Mouse (Mus musculus): Measurements from ENCODE around the gene 2410137M14Rik. TPM values are rescaled to one million over a fixed set of nuclear protein-coding genes. Genes with fewer than 3 reads are reported as not detected.

2410137M14Rik gene
- polyA plus RNA-seq, 1 experiment from 2014 or later: not detected

- no peak for ATAC-seq (ENCODE audit: insufficient number of reproducible peaks, insufficient read depth, low FRiP score, low read depth)
- Histone ChIP-seq H3K9me3 (ENCODE audit: control insufficient read depth, low read length) (no peaks in the 10 kb centered on the region), H3K27me3 (ENCODE audit: control insufficient read depth, insufficient read depth, low read length) (0 out of 2 replicates have a peak, but pooled peaks cover 4% of the 10 kb centered on the region), H3K4me3 (ENCODE audit: control insufficient read depth in 1 of 2, insufficient read depth in 1 of 2, low read depth in 1 of 2, low read length in 2 of 2) (no peak overlapping the region), H3K4me1 (ENCODE audit: control insufficient read depth in 2 of 2, insufficient read depth in 2 of 2, low read length in 2 of 2) (peaks cover 0 to 4% of the 10 kb centered on the region in 2 experiments; a peak in 2 of 4 replicates), H3K9ac (ENCODE audit: low read length) (no peak overlapping the region), H3K27ac (replicated peaks in 1 of 2; ENCODE audit: control insufficient read depth in 1 of 2, insufficient read depth in 1 of 2, low read depth in 2 of 2, low read length in 2 of 2) (0 out of 4 replicates have a peak overlapping the region, but pooled peaks of 1 of the 2 experiments have one; percentile 6), H3K36me3 (ENCODE audit: control insufficient read depth, insufficient read depth, low read length) (no peaks in the 10 kb centered on the region), H3K4me2 (ENCODE audit: low read length) (no peak overlapping the region)
- 69% methylated on average over 12 of the region's 12 CpGs for WGBS
Observed at GRCm38 (mm10) chr17:36929236-36929932, 51.7 kb downstream of the 2410137M14Rik start.

Other genes with a start within 250 kb of the 2410137M14Rik start
- not detected in 2 replicates for gene H2-M10.5, start 208.3 kb downstream of the 2410137M14Rik start, polyA plus RNA-seq (2014; fragmentation: Nextera tagmentation; extraction: Ambion mirVana)
- gene H2-M10.6, start 169.1 kb downstream of the 2410137M14Rik start, polyA plus RNA-seq (2014; fragmentation: Nextera tagmentation; extraction: Ambion mirVana): not detected in 2 replicates
- 17.6 and 18.8 TPM in 2 replicates for gene Trim26, start 144.1 kb downstream of the 2410137M14Rik start, polyA plus RNA-seq (2014; fragmentation: Nextera tagmentation; extraction: Ambion mirVana)
- 0.19 TPM in 1 of 2 replicates, not detected in the other for gene Trim15, start 114.0 kb downstream of the 2410137M14Rik start, polyA plus RNA-seq (2014; fragmentation: Nextera tagmentation; extraction: Ambion mirVana)
- gene Trim10, start 111.7 kb downstream of the 2410137M14Rik start, polyA plus RNA-seq (2014; fragmentation: Nextera tagmentation; extraction: Ambion mirVana): 4.7 and 6.8 TPM in 2 replicates
- gene Trim40, start 91.1 kb downstream of the 2410137M14Rik start, polyA plus RNA-seq (2014; fragmentation: Nextera tagmentation; extraction: Ambion mirVana): not detected in 2 replicates
- gene Trim31, start 83.1 kb downstream of the 2410137M14Rik start, polyA plus RNA-seq (2014; fragmentation: Nextera tagmentation; extraction: Ambion mirVana): not detected in 2 replicates
- gene Rnf39, start 38.3 kb downstream of the 2410137M14Rik start, polyA plus RNA-seq (2014; fragmentation: Nextera tagmentation; extraction: Ambion mirVana): 0.24 and 0.45 TPM in 2 replicates
- gene Ppp1r11, start 29.5 kb downstream of the 2410137M14Rik start, polyA plus RNA-seq (2014; fragmentation: Nextera tagmentation; extraction: Ambion mirVana): 95.7 and 98.4 TPM in 2 replicates
- 42.0 and 43.9 TPM in 2 replicates for gene Znrd1, start 22.7 kb downstream of the 2410137M14Rik start, polyA plus RNA-seq (2014; fragmentation: Nextera tagmentation; extraction: Ambion mirVana)
- gene Znrd1as, start 22.6 kb downstream of the 2410137M14Rik start, polyA plus RNA-seq (2014; fragmentation: Nextera tagmentation; extraction: Ambion mirVana): 8.1 and 8.6 TPM in 2 replicates
- gene H2-M5, start 8.3 kb upstream of the 2410137M14Rik start, polyA plus RNA-seq (2014; fragmentation: Nextera tagmentation; extraction: Ambion mirVana): 0.23 and 0.75 TPM in 2 replicates
- 38.3 and 43.4 TPM in 2 replicates for gene Zfp57, start 19.9 kb upstream of the 2410137M14Rik start, polyA plus RNA-seq (2014; fragmentation: Nextera tagmentation; extraction: Ambion mirVana)
- 0.15 TPM in 1 of 2 replicates, not detected in the other for gene Mog, start 42.2 kb upstream of the 2410137M14Rik start, polyA plus RNA-seq (2014; fragmentation: Nextera tagmentation; extraction: Ambion mirVana)
- 3.6 and 8.0 TPM in 2 replicates for gene Gabbr1, start 64.7 kb upstream of the 2410137M14Rik start, polyA plus RNA-seq (2014; fragmentation: Nextera tagmentation; extraction: Ambion mirVana)
- not detected in 2 replicates for gene Olfr90, start 107.3 kb upstream of the 2410137M14Rik start, polyA plus RNA-seq (2014; fragmentation: Nextera tagmentation; extraction: Ambion mirVana)
- gene Olfr91, start 117.0 kb upstream of the 2410137M14Rik start, polyA plus RNA-seq (2014; fragmentation: Nextera tagmentation; extraction: Ambion mirVana): not detected in 2 replicates
- gene Olfr92, start 138.9 kb upstream of the 2410137M14Rik start, polyA plus RNA-seq (2014; fragmentation: Nextera tagmentation; extraction: Ambion mirVana): not detected in 2 replicates
- not detected in 2 replicates for gene Olfr93, start 180.3 kb upstream of the 2410137M14Rik start, polyA plus RNA-seq (2014; fragmentation: Nextera tagmentation; extraction: Ambion mirVana)
- not detected in 2 replicates for gene Ubd, start 212.7 kb upstream of the 2410137M14Rik start, polyA plus RNA-seq (2014; fragmentation: Nextera tagmentation; extraction: Ambion mirVana)
- not detected in 2 replicates for gene Olfr94, start 219.8 kb upstream of the 2410137M14Rik start, polyA plus RNA-seq (2014; fragmentation: Nextera tagmentation; extraction: Ambion mirVana)
- not detected in 2 replicates for gene Olfr95, start 231.9 kb upstream of the 2410137M14Rik start, polyA plus RNA-seq (2014; fragmentation: Nextera tagmentation; extraction: Ambion mirVana)
- not detected in 2 replicates for gene Olfr96, start 238.9 kb upstream of the 2410137M14Rik start, polyA plus RNA-seq (2014; fragmentation: Nextera tagmentation; extraction: Ambion mirVana)